Mouse (Mus musculus): ENCODE measurements around the gene Lrrc4c. TPM values are rescaled to one million over a fixed set of nuclear protein-coding genes. Genes with fewer than 3 reads are reported as not detected.

Gene Lrrc4c
- polyA plus RNA-seq, 1 experiment from 2014 or later: 11.1 TPM

GRCm38 (mm10) chr2:97026991-97027390 is 709.0 kb downstream of the Lrrc4c start:
- ATAC-seq (ENCODE audit: low FRiP score): no peak
- H3K4me3 ChIP-seq: no peak overlapping the region
- H3K27me3 ChIP-seq: no peaks in the 10 kb centered on the region
- no peak overlapping the region for H3K27ac ChIP-seq
- WGBS: 35% methylated on average over 1 of the region's 1 CpGs
- no peaks in the 10 kb centered on the region for H3K9me3 ChIP-seq (replicated peaks)
- no peaks in the 10 kb centered on the region for H3K36me3 ChIP-seq
- H3K4me1 ChIP-seq: no peaks in the 10 kb centered on the region
- no peak overlapping the region for H3K9ac ChIP-seq
- no peak overlapping the region for H3K4me2 ChIP-seq (replicated peaks)

DNA sequence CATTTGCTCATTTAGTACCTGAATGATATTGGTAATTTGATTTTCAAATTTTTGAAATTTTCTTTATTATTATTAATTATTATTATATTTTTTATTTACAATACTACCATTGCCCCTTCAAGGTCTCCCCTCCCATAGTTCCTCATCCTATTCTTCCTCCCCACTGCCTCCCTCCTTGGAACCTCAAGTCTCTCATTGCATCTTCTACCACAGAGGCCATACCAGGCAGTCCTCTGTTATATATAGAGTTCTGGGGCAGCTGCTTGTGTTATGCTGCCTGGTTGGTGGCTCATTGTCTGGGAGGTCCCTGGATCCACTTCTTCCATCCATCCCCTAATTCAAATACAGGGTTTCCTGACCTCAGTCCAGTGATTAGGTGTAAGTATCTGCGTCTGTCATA is 709.6 kb downstream of the Lrrc4c start:
- Histone ChIP-seq H3K4me2 (replicated peaks) (no peak overlapping the region), H3K27me3 (no peaks in the 10 kb centered on the region), H3K36me3 (no peaks in the 10 kb centered on the region), H3K9me3 (replicated peaks) (no peaks in the 10 kb centered on the region), H3K4me1 (no peaks in the 10 kb centered on the region), H3K27ac (no peak overlapping the region), H3K4me3 (no peak overlapping the region), H3K9ac (no peak overlapping the region)
- 93% methylated on average over 1 of the region's 1 CpGs for WGBS
- ATAC-seq (ENCODE audit: low FRiP score): no peak

DNA sequence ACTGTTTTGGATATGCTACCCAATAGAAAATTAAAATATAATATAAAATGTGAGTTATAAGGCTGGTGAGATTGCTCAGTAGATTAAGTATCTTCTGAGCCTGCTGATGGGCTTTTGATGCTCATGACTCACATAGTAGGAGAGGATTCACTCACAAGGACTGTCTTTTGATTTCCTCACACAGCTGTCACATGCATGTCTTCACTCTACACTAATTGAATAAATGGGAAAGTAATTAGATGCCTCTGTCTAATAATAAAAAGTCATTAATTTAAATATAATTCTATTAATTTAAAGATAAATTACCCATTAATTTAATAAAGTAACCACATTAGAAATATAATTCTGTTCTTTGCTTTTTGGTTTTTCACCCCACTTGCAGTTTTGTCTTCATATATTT is 718.4 kb downstream of the Lrrc4c start:
- Histone ChIP-seq H3K9me3 (replicated peaks) (no peaks in the 10 kb centered on the region), H3K4me1 (no peaks in the 10 kb centered on the region), H3K36me3 (no peaks in the 10 kb centered on the region), H3K4me3 (no peak overlapping the region), H3K27me3 (no peaks in the 10 kb centered on the region), H3K4me2 (replicated peaks) (no peak overlapping the region), H3K27ac (no peak overlapping the region), H3K9ac (no peak overlapping the region)
- no peak for ATAC-seq (ENCODE audit: low FRiP score)

GRCm38 (mm10) chr2:97037024-97037814 is 719.2 kb downstream of the Lrrc4c start:
- no peaks in the 10 kb centered on the region for H3K36me3 ChIP-seq
- H3K9ac ChIP-seq: no peak overlapping the region
- no peaks in the 10 kb centered on the region for H3K4me1 ChIP-seq
- WGBS: 78% methylated on average over 5 of the region's 5 CpGs
- no peak overlapping the region for H3K4me3 ChIP-seq
- H3K27ac ChIP-seq: no peak overlapping the region
- H3K9me3 ChIP-seq (replicated peaks): no peaks in the 10 kb centered on the region
- no peak for ATAC-seq (ENCODE audit: low FRiP score)
- no peaks in the 10 kb centered on the region for H3K27me3 ChIP-seq
- H3K4me2 ChIP-seq (replicated peaks): no peak overlapping the region

DNA sequence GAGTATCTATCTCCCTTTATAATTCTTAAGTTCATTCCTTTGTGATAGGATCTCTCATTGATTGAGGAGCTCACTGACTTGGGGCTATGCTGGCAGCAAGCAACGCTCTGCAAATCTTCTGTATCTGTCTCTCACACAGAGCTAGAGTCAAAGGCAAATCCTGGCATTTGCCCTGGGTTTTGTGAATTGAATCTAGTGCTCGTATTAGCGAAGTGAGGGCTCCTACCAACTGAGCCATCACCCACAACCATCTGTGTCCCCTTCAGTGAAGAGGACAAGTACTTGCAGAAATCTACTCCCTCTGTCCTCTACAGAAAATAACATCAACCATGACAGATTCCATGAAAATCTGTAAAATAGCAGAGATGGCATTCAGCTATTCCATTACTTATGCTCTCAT is 726.0 kb downstream of the Lrrc4c start:
- no peak for ATAC-seq (ENCODE audit: low FRiP score)
- no peak overlapping the region for H3K27ac ChIP-seq
- H3K4me1 ChIP-seq: no peaks in the 10 kb centered on the region
- H3K4me2 ChIP-seq (replicated peaks): no peak overlapping the region
- no peak overlapping the region for H3K9ac ChIP-seq
- 77% methylated on average over 3 of the region's 3 CpGs for WGBS
- H3K9me3 ChIP-seq (replicated peaks): no peaks in the 10 kb centered on the region
- no peaks in the 10 kb centered on the region for H3K27me3 ChIP-seq
- H3K36me3 ChIP-seq: no peaks in the 10 kb centered on the region
- no peak overlapping the region for H3K4me3 ChIP-seq

DNA sequence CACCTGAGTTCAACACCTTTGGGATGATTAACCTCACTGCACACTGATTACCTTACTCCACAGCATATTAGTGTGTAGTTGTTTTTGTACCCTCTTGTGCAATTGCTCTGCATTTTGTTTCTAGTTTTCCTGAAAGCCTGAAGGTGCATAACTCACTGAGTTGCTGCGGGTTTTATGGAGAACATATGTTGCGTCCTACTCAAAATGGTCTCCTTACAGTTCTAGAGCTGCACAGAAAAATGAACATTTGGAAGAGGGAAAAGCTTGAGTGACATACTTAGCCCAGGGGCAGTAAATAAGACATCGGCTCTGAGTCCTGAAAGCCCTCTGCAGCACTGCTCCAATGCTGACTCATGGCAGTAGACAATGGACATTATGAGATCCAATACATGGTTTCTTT is 727.7 kb downstream of the Lrrc4c start:
- H3K9me3 ChIP-seq (replicated peaks): no peaks in the 10 kb centered on the region

GRCm38 (mm10) chr2:97080156-97080555 is 762.2 kb downstream of the Lrrc4c start:
- Histone ChIP-seq H3K4me1 (no peaks in the 10 kb centered on the region), H3K27me3 (no peaks in the 10 kb centered on the region), H3K36me3 (no peaks in the 10 kb centered on the region), H3K4me3 (no peak overlapping the region), H3K9me3 (replicated peaks) (no peaks in the 10 kb centered on the region), H3K27ac (no peak overlapping the region), H3K9ac (no peak overlapping the region), H3K4me2 (replicated peaks) (no peak overlapping the region)
- 43% methylated on average over 1 of the region's 1 CpGs for WGBS
- ATAC-seq (ENCODE audit: low FRiP score): no peak

More for the DNA sequence above, 727.7 kb downstream of the Lrrc4c start:
- Histone ChIP-seq H3K4me2 (replicated peaks) (no peak overlapping the region), H3K9ac (no peak overlapping the region), H3K27me3 (no peaks in the 10 kb centered on the region), H3K4me3 (no peak overlapping the region), H3K27ac (no peak overlapping the region), H3K36me3 (no peaks in the 10 kb centered on the region), H3K4me1 (no peaks in the 10 kb centered on the region)
- WGBS: 93% methylated on average over 3 of the region's 3 CpGs
- no peak for ATAC-seq (ENCODE audit: low FRiP score)

GRCm38 (mm10) chr2:97097965-97098364 is 780.0 kb downstream of the Lrrc4c start:
- no peaks in the 10 kb centered on the region for H3K4me1 ChIP-seq
- WGBS: 48% methylated on average over 3 of the region's 3 CpGs
- no peaks in the 10 kb centered on the region for H3K36me3 ChIP-seq
- H3K27me3 ChIP-seq: no peaks in the 10 kb centered on the region
- H3K4me2 ChIP-seq (replicated peaks): no peak overlapping the region
- no peak overlapping the region for H3K4me3 ChIP-seq
- no peak overlapping the region for H3K27ac ChIP-seq
- H3K9me3 ChIP-seq (replicated peaks): no peaks in the 10 kb centered on the region
- no peak for ATAC-seq (ENCODE audit: low FRiP score)
- H3K9ac ChIP-seq: no peak overlapping the region

- ATAC-seq (ENCODE audit: low FRiP score): no peak
- H3K9me3 ChIP-seq (replicated peaks): no peaks in the 10 kb centered on the region
- WGBS: 82% methylated on average over 2 of the region's 2 CpGs
- no peaks in the 10 kb centered on the region for H3K27me3 ChIP-seq
- no peaks in the 10 kb centered on the region for H3K36me3 ChIP-seq
- H3K4me3 ChIP-seq: no peak overlapping the region
- H3K27ac ChIP-seq: no peak overlapping the region
- H3K9ac ChIP-seq: no peak overlapping the region
- H3K4me1 ChIP-seq: no peaks in the 10 kb centered on the region
- H3K4me2 ChIP-seq (replicated peaks): no peak overlapping the region
Measured at GRCm38 (mm10) chr2:97103398-97104162, 785.6 kb downstream of the Lrrc4c start.

DNA sequence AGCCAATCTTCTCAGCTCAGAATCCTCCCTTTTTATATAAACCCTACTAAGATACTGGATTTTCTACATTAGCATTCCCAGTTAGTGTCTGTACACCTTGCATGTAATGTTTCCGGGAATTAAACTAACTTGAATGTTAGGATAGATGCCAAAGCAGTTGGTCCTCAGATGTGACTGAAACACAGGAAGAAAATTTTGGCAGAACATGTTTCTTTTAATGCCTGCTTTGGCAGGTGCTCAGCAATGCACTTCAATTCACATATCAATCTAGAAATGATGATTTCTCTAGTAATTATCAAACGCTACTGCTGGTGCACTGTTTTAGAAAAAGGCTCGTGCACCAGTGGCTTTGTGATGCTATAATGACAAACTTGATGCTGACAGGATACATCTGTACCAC is 806.3 kb downstream of the Lrrc4c start:
- Histone ChIP-seq H3K4me3 (no peak overlapping the region), H3K9ac (no peak overlapping the region), H3K4me1 (no peaks in the 10 kb centered on the region), H3K27ac (no peak overlapping the region), H3K27me3 (no peaks in the 10 kb centered on the region), H3K9me3 (replicated peaks) (no peaks in the 10 kb centered on the region), H3K4me2 (replicated peaks) (no peak overlapping the region), H3K36me3 (no peaks in the 10 kb centered on the region)
- no peak for ATAC-seq (ENCODE audit: low FRiP score)
- 90% methylated on average over 3 of the region's 3 CpGs for WGBS

DNA sequence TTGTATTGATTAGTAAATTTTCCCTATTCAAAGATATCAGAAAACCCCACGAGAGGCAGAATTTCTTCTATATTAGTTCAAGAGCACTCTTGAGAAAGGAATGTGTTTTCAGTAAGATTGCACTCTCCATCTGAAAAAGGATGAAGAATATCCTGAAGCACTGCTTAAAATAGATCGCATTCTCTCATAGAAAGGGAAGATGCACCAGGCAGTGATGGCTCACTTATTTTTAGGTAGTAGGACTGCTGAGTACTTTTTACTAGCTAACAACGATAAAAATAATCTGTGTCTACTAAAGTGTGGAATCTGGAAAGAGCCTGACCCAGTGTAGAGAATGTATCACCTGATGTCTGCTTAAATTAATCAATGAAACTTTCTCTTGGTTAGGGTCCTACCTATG is 820.5 kb downstream of the Lrrc4c start:
- H3K4me2 ChIP-seq (replicated peaks): no peak overlapping the region
- no peak overlapping the region for H3K9ac ChIP-seq
- H3K4me3 ChIP-seq: no peak overlapping the region
- no peaks in the 10 kb centered on the region for H3K9me3 ChIP-seq (replicated peaks)
- 96% methylated on average over 3 of the region's 3 CpGs for WGBS
- no peaks in the 10 kb centered on the region for H3K4me1 ChIP-seq
- H3K27ac ChIP-seq: no peak overlapping the region
- no peaks in the 10 kb centered on the region for H3K36me3 ChIP-seq
- no peaks in the 10 kb centered on the region for H3K27me3 ChIP-seq
- no peak for ATAC-seq (ENCODE audit: low FRiP score)

DNA sequence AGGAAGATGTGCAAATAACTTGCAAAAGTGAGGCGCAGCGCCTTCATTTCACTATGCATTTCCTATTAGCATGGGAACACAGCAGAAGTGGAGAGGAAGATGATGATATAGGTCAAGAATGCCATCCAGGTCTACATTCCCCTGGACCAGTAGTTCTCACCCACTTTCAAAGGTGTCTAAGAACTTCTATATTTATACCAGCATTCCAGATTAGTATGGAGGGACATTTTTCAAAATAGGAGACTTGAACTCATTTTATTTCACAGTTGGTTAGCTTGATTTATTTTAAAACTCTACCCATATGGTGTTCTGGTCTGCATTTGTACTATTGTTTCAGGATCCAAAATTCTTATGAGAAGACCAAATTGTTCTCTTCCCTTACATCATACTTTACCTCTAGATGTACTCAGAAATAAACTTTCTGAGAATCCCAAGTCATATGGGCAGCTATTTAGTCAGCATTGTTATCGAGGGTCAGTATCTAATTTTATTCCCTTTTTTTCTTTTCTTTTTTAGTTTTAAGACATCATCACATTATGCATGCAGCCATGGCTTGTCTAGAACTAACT is 833.7 kb downstream of the Lrrc4c start:
- no peaks in the 10 kb centered on the region for H3K27me3 ChIP-seq
- no peak overlapping the region for H3K4me3 ChIP-seq
- no peaks in the 10 kb centered on the region for H3K36me3 ChIP-seq
- no peaks in the 10 kb centered on the region for H3K9me3 ChIP-seq (replicated peaks)
- no peaks in the 10 kb centered on the region for H3K4me1 ChIP-seq
- H3K9ac ChIP-seq: no peak overlapping the region
- 95% methylated on average over 3 of the region's 3 CpGs for WGBS
- no peak for ATAC-seq (ENCODE audit: low FRiP score)
- H3K4me2 ChIP-seq (replicated peaks): no peak overlapping the region
- H3K27ac ChIP-seq: no peak overlapping the region

Measured in hindbrain, embryonic 12.5 days (tissue).